Mouse (Mus musculus): ENCODE measurements around the gene Il1r2. TPM values are rescaled to one million over a fixed set of nuclear protein-coding genes. Genes with fewer than 3 reads are reported as not detected.

The Il1r2 gene
- total RNA-seq, 2 experiments from 2014 or later = 0.76 TPM; not detected in 1

DNA sequence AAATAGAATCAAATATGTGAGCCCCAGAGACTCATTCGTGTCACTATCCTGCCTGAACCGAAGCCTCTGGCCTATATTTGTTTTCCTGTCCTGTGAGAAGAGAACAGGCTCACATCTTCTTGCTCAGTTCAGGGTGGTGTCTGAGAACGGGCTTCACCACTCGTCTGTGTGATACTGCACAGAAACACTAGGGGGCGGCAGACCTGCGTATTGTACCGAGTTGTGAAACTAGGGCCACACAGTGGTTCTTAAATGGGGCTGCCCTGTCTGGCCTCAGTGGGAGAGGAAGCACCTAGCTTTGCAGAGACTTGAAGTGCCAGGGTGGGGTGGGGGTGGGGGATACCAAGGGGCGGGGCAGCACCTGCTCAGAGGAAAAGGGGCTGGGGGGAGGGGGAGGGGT, 42.5 kb downstream of the Il1r2 start:
- intact Hi-C loops (cut with DNase I) = loop anchor here (1.0 to 10.0 kb wide), 2 partner anchors 138 to 262 kb away; no protein-coding TSS in a partner anchor
- peak; percentile 88 to 90 for DNase-seq (ENCODE audit: low spot score in 2 of 2)

DNA sequence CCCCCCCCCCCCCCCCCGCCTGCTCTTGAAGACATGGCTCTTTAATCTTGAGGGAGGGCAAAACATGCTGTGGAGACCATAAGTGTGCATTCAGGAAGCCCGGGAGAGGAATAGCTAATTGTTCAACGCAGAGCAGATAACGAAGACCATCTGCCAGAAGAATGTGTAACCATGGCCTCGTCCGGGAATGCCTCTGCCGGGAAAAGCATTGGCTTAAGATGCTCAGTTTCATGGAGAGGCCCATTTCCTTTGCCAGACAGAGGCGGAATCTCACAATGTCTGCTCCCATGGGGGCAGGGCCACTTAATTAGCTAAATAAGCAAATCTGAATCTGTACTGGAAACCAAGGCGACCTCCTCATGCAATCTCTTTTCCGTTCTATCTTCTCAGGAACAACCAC, 43.7 kb downstream of the Il1r2 start:
- intact Hi-C loops (cut with DNase I) = loop anchor here (10.0 kb wide), 1 partner anchor 137 kb away; no protein-coding TSS in a partner anchor
- DNase-seq (ENCODE audit: low spot score in 2 of 2) = no peak

DNA sequence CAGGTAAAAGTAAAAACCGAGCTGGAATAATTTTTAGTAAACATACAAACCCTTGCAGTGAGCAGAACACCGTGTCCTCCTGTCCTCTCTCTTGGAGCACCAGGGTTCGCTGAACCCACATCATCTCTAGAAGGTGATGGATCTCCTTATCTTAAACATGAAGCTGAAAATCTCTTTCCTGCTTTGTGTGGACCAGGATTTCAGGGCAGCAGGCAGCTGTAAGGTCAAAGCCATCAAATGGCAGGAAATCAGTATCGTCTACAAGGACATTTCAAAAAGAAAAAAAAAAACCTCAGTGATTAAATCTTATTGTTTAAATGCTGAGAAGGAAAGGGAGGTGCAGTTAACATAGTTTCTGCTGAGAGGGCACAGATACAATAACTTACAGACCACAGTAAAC, 50.4 kb downstream of the Il1r2 start:
- DNase-seq (ENCODE audit: low spot score in 2 of 2) = no peak
- intact Hi-C loops (cut with DNase I) = no loop called here

DNA sequence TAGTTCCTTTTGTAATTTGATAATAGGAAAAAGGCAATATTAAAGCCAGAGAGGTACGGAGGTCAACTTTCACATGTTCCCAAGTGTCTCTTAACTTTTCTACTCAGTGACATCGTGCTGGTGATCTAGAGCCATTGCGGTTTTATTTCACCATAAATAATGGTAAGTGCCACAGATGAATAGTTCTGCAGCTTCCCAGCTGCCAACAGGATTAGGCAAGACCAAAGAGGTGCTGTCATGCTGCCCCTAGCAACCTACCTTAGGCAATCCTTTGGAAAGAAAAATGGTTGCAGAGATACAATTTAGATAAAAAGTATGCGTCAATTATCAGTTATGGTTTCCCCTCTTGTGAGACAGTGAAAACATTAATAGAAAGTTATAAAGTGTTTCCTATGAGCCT, 54.6 kb downstream of the Il1r2 start:
- intact Hi-C loops (cut with DNase I) = no loop called here
- DNase-seq (ENCODE audit: low spot score in 2 of 2) = no peak

DNA sequence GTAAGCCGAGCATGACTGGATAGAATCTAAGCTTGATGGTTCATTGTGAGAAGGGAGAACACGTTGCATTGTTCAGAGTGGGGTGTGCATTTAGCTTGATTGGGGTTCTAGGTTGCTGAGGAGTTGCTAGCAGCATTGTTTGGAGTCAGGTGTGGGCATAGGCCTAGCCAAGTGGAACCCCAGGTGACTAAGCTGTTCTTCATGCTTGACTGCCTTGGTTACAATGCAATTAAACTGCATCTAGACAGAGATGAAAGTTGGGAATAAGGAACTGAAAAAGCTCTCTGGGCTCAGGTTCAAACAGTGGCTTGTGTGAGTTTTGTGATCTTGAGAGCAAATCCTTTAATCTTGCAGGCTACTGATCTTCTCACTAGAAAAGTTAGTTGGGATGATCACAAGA, 55.4 kb downstream of the Il1r2 start:
- intact Hi-C loops (cut with DNase I) = no loop called here
- no peak for DNase-seq (ENCODE audit: low spot score in 2 of 2)

DNA sequence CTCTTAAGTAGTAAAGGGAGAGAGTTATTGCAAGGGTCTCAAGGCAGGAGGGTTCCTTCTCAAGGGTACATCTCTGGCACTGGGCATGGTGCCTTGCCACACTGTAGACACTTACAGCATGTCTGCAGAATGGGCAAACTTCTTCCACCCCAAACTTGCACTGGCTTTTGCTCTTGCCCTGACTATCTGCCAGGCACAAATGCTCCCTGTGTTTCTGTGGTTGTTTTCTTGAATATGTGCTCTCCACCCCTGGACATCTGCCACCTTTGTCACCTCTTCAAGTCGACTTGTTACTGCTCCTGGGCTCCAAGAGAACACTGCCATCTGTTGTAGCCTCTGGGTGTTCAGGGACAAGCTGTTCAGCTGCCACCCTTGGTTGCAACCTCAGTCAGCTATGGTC, 57.8 kb downstream of the Il1r2 start:
- no peak for DNase-seq (ENCODE audit: low spot score in 2 of 2)
- intact Hi-C loops (cut with DNase I) = no loop called here

DNA sequence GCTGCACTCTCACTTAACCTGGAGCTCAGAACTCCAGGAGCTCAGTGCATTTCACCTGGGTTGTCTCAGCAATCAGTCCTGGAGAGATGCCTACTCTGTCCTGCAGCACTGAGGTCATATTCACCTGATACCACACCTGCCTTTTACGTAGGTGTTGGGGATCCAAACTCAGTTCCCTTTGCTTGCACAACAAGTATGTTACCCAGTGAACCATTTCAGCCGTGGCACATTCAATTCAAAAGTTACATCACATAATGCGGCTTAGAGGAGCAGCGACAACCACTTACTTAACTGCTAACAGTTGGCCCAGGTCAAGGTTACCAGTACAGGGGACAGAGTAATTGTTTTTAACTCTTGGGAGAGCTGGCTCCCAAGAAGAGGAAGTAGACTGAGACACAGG, 58.8 kb downstream of the Il1r2 start:
- intact Hi-C loops (cut with DNase I) = no loop called here
- no peak for DNase-seq (ENCODE audit: low spot score in 2 of 2)

DNA sequence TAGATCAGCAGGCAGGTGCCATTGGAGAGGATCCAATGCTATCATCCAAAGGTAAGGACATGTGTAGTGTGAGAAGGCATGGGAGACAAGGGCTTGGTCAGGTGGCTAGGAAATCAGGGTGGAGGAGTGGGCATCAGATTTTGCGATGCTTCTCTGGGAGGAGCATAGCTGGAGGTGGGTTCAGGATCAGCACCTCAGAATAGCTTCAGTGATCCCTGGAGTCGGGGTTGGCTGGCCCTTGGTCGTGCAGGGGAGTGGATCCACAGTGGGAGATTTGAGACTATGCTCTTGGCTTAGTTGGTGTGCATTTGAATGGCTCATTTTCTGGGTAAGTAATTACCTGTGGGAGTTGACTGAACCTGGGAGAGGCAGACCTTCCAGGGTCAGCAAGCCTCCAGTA, 59.7 kb downstream of the Il1r2 start:
- no peak for DNase-seq (ENCODE audit: low spot score in 2 of 2)
- intact Hi-C loops (cut with DNase I) = no loop called here

DNA sequence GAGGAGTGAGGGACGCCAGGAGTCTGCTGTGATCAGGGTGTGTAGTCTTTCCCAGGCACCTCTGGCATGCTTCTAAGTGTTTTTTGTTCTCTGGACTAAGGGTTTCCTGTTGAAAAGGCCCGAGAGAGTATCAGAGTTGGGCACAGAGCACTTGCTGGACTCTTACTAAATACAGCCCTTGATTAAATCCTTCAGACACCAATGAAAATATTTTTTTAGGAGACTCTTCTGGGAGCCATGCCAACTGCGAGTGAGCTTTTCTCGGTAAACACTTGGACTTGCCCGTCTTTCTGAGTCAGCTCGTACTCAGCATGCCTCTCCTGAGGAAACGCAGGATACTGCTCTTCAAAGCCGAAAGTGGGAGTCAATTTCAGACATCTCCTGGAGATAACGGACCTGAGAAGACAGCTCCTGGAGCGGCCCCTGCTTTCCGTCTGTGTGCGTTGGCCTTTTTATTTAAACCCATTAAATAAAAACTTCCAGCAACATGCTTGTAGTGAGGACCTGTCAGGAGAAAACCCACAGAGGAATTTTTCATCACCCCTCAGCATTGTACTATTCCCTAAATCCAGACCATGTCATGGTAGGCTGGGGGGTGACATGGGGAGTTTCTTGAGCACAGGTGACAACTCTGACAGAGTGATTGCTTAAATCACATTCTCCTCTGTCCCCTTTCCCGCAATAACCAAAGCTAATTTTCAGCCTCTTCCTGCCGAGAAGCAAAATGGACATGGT, 66.1 kb downstream of the Il1r2 start:
- intact Hi-C loops (cut with DNase I) = no loop called here
- peak; percentile 80 to 86 for DNase-seq (ENCODE audit: low spot score in 2 of 2)

DNA sequence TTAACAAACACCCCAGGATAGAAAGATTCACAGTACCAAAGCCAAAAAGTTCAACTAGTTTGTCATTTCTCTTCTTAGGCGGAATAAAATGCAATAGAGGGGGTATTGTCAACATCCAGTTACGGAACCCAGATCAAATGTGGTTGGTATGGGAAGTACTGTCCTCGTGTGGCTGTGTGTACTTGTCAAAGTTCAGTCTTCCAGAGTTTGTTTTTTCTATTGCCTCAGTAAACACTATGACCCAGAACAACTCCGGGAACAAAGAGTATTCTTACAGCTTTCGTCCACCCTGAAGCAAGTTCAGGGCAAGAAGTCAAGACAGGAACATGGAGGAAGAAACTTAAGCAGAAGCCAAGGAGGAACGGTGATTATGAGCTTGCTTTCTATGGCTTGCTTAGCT, 82.2 kb downstream of the Il1r2 start:
- intact Hi-C loops (cut with DNase I) = no loop called here
- no peak for DNase-seq (ENCODE audit: low spot score in 2 of 2)

DNA sequence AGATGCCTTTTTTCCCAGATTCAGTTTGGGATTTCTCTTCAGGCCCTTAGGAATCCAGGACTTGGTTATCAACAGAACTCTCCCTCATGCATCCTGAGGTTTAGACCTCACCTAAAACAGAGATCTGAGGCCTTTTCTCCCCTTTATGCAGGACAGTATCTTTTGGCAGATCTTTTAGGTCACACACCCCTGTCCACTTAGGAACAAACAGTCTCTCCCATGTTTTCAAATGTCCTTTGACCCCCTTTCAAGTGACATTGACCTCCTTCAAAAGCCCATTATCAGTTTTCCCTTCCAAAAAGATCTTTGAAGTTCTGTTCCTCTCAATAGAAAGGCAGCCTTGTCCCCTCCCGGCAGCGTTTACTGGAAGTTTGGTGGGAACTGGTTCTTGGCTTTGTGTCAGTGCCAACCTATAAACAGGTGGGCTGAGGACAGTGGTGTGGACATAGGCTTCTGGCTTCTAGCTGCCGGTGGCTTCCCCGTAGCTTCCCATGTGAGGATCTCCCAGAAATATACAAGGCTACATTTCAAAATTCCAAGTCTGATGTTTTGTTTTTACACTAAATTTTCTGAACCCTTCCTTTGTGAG, 89.5 kb downstream of the Il1r2 start:
- intact Hi-C loops (cut with DNase I) = no loop called here
- no peak for DNase-seq (ENCODE audit: low spot score in 2 of 2)

DNA sequence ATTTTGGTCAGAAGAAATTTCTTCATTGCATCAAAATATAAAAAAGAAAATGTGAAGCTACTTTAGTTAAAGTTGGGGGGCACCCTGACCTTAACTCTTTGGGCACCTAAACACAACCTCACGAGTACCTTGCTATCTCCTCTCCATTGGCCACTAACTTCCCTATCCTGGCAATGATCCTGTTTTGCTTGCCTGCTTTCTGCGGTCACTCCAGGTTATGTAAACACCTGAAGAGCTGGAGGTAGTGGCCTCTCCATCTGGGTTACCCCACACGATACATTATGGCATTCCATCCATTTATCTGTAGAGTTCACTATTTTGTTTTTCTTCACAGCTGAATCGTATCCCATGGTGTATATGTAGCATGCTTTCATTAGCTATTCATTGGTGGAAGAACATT, 90.5 kb downstream of the Il1r2 start:
- DNase-seq (ENCODE audit: low spot score in 2 of 2) = no peak
- intact Hi-C loops (cut with DNase I) = no loop called here

DNA sequence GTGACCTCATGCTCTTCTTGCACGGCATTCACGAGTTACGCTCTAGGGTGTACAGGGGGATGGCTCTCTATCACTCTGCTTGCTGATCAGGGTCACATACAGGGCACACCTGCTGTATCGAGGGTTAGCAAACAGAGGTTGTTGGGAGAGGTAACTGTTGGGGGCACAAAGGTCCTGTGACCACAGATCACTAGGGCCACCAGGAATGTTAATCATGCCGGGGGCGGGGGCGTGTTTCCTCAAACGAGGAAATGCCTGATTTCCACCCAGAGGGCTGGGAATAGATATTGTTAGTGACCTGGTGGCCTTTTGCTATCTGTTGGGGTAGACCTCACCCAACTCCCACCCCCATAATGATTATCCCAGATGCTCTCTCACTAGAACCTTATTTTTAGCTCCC, 93.7 kb downstream of the Il1r2 start:
- no peak for DNase-seq (ENCODE audit: low spot score in 2 of 2)
- intact Hi-C loops (cut with DNase I) = no loop called here

DNA sequence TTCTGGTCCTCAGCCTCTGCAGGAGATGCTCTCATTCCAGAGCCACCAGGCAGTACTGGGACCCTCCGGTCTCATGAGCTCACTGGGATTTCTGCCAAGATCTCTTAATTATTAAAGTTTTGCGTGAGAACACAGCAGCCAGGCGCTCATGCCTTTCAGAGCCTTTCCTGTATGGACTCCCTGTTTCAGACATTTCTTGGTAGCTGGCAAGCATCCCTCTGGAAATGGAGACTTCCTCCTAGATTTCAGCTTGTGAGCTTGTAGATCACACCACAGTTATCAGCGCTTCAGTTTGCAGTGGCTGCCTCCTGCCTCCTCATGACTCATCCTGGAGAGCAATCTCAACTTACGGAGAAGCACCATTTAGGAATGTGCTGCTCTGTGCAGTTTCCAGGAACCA, 98.0 kb downstream of the Il1r2 start:
- intact Hi-C loops (cut with DNase I) = no loop called here
- DNase-seq (ENCODE audit: low spot score in 2 of 2) = peak; percentile 48 to 54

DNA sequence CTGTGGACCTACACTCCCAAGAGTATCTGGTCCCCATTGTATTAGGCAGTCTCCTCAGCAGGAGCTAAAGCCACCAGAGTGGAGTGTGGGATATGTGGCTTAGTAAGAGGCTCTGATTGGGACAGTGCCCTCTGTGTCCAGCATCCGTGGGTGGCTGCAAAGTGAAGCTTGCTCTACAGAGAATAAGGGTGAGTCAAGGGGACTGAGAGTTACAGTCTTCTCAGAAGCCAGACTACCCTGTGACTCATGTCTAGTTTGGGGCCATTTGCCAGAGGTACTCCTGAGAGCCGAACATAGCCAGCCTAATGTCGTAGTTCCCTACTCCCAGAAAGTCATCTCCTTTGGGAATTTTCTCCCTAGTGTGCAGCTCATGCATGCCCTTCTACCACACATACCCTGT, 100.3 kb downstream of the Il1r2 start:
- DNase-seq (ENCODE audit: low spot score in 2 of 2) = no peak
- intact Hi-C loops (cut with DNase I) = no loop called here

Other genes starting within 250 kb of the Il1r2 start
- 100 to 1,000 TPM; 145 to 157 TPM for gene Map4k4, start 173.2 kb upstream of the Il1r2 start, total RNA-seq (2021)
- gene Il1r1, start 151.0 kb downstream of the Il1r2 start, total RNA-seq (2021) = 1 to 10 TPM; 2.5 to 3.5 TPM

All from left cerebral cortex, postnatal 14 days (tissue).